Mouse (Mus musculus): ENCODE data around the gene Plscr2. TPM values are rescaled to one million over a fixed set of nuclear protein-coding genes. Genes with fewer than 3 reads are reported as not detected.

The Plscr2 gene
- total RNA-seq, 2 experiments from 2014 or later: not detected

DNA sequence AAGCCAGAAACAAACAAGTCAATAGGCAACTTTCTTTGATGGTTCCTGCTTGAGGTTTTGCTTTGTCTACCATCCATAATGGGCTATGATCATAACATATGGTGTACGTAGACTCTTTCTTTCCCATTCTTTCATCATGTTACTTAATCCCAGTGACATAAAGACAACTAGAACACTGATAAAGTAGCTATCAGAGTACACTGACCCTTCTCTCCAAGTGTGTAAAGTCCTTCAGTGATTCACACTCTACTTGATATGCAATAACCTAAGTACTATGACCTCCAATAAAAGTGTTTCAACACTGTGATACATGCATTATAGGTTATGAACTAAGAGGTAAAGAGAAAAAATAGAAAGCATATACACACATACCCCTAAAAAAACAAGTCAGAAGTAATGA is 61.7 kb downstream of the Plscr2 start:
- no peak for ATAC-seq (ENCODE audit: poor library complexity, severe bottlenecking)

DNA sequence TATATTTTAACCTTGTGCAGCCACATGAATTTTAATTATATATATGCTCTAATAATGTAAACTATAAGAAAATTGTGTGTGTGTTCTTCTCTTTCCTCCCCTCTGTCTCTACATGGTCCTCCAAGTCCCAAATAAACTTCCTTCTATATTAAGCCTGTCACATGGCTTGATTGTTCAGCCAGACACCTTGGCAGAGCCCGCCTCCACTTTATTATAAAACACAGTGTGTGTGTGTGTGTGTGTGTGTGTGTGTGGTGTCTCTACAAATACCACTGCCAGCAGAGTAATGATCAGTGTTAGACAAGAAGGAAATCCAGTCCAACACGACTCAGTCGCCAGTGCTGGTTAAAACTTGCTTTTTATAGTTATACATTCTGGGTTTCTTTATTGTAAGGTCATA is 62.3 kb downstream of the Plscr2 start:
- no peak for ATAC-seq (ENCODE audit: poor library complexity, severe bottlenecking)

DNA sequence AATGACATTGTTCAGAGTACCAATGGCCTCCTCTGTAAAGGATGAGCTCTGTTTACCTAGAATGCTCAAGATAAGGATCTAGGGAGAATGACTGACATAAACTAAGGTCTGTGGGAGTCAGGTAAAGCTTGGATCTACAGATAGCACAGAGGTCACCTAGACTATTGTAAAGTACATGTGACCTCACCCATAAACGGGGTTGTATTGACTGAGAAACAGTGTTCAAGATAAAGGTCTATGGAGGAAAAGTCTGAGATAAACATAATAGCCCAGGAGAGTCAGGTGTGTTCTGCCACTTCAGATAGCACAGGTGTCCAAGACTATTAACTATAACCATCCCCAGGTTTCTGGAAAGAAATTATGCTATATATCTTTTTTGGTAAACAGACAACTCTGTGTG is 63.6 kb downstream of the Plscr2 start:
- no peak for ATAC-seq (ENCODE audit: poor library complexity, severe bottlenecking)

Other genes starting within 250 kb of the Plscr2 start
- not detected in 2 replicates for gene Plscr5, start 82.7 kb upstream of the Plscr2 start, total RNA-seq (2015)
- not detected in 2 replicates for gene Plscr5, start 82.7 kb upstream of the Plscr2 start, total RNA-seq (2017)
- gene Plscr1, start 25.9 kb upstream of the Plscr2 start, total RNA-seq (2015): 25.7 and 35.0 TPM in 2 replicates
- gene Plscr1, start 25.9 kb upstream of the Plscr2 start, total RNA-seq (2017): 19.8 and 19.9 TPM in 2 replicates
- not detected in 2 replicates for gene 1700057G04Rik, start 33.8 kb downstream of the Plscr2 start, total RNA-seq (2015)
- not detected in 2 replicates for gene 1700057G04Rik, start 33.8 kb downstream of the Plscr2 start, total RNA-seq (2017)
- 0.25 and 0.48 TPM in 2 replicates for gene Plscr4, start 181.8 kb downstream of the Plscr2 start, total RNA-seq (2015)
- gene Plscr4, start 181.8 kb downstream of the Plscr2 start, total RNA-seq (2017): 0.22 and 0.53 TPM in 2 replicates